Comparison of ENCODE assay signal across 14 mouse cellular contexts in the genomic region with DNA sequence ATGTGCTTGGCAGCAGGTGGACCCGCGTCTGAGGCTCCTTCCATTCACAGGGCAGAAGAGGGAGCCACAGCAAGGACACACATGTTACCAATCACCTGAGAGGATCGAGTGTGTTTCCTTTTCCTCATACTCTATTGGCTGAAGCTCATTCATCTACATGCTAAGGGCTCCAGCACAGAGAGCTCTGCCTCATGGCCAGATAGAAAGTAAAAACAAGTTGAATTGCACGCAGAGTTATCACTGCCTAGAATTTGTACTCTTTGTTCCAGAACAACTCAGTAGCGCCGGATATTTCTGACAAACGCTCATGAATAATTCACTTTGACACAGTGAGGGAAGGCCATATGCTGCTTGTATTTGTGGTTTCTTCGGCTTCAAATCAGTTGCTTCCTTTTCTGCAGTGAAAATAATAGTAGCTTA.
DNase-seq lines count a peak whose midpoint lies in the region; ATAC-seq and TF ChIP-seq lines count a peak whose summit lies in the region.
"Had no signal": no experiment of that assay in that cellular context is flagged by ENCODE, and none has a peak within 500 bp of the region (broad histone marks: within the 10 kb centered on the region; RNA-seq: fewer than 3 reads in every experiment).

No protein-coding gene starts in this region.

- peak; percentile 50 for DNase-seq in intestine, embryonic 14.5 days (ENCODE audit: low spot score)
- DNase-seq in frontal cortex, postnatal 25 days (ENCODE audit: low spot score in 2 of 2): peak; percentile 6 to 18
- DNase-seq in left cerebral cortex, postnatal 14 days (ENCODE audit: low spot score in 2 of 2): peak; percentile 61 to 85
- peak; percentile 93 for DNase-seq in telencephalon, adult 2 months (ENCODE audit: low read depth, low spot score)
- DNase-seq in testis, postnatal 10 days (ENCODE audit: low spot score): no peak
- no peak for DNase-seq in thymus, postnatal 14 days
- DNase-seq: kidney, postnatal 10 days had no signal

- no peaks in the 10 kb centered on the region for H3K27me3 ChIP-seq in intestine, embryonic 14.5 days (replicated peaks; ENCODE audit: control insufficient read depth, insufficient read depth, low read length)
- no peaks in the 10 kb centered on the region for H3K27me3 ChIP-seq in intestine, postnatal 0 days (replicated peaks; ENCODE audit: control insufficient read depth, insufficient read depth, low read length)
- H3K27me3 ChIP-seq: heart, embryonic 13.5 days; lung, embryonic 15.5 days; neural tube, embryonic 12.5 days; stomach, embryonic 15.5 days had no signal

- H3K27ac ChIP-seq in intestine, embryonic 14.5 days (ENCODE audit: low read depth): no peak overlapping the region
- no peak overlapping the region for H3K27ac ChIP-seq in intestine, postnatal 0 days (ENCODE audit: low read depth, low read length)
- H3K27ac ChIP-seq: heart, embryonic 13.5 days; lung, embryonic 15.5 days; neural tube, embryonic 12.5 days; stomach, embryonic 15.5 days had no signal

- H3K4me1 ChIP-seq in intestine, embryonic 14.5 days (replicated peaks; ENCODE audit: control insufficient read depth, insufficient read depth, low read length): no peaks in the 10 kb centered on the region
- no peaks in the 10 kb centered on the region for H3K4me1 ChIP-seq in intestine, postnatal 0 days (replicated peaks; ENCODE audit: control insufficient read depth, insufficient read depth, low read length)
- H3K4me1 ChIP-seq: heart, embryonic 13.5 days; lung, embryonic 15.5 days; neural tube, embryonic 12.5 days; stomach, embryonic 15.5 days had no signal

- H3K4me2 ChIP-seq in intestine, embryonic 14.5 days (ENCODE audit: low read length): no peak overlapping the region
- no peak overlapping the region for H3K4me2 ChIP-seq in intestine, postnatal 0 days (replicated peaks; ENCODE audit: low read depth)
- H3K4me2 ChIP-seq: heart, embryonic 13.5 days; lung, embryonic 15.5 days; neural tube, embryonic 12.5 days; stomach, embryonic 15.5 days had no signal

- H3K9ac ChIP-seq in intestine, embryonic 14.5 days (ENCODE audit: low read length): no peak overlapping the region
- no peak overlapping the region for H3K9ac ChIP-seq in intestine, postnatal 0 days (ENCODE audit: low read depth, low read length)
- H3K9ac ChIP-seq: heart, embryonic 13.5 days; lung, embryonic 15.5 days; neural tube, embryonic 12.5 days; stomach, embryonic 15.5 days had no signal

- no peaks in the 10 kb centered on the region for H3K9me3 ChIP-seq in intestine, embryonic 14.5 days (ENCODE audit: control insufficient read depth, low read length)
- no peaks in the 10 kb centered on the region for H3K9me3 ChIP-seq in intestine, postnatal 0 days (ENCODE audit: control insufficient read depth)
- H3K9me3 ChIP-seq: heart, embryonic 13.5 days; lung, embryonic 15.5 days; neural tube, embryonic 12.5 days; stomach, embryonic 15.5 days had no signal

- WGBS in intestine, embryonic 14.5 days: 85% methylated on average over 8 of the region's 8 CpGs
- WGBS in intestine, postnatal 0 days: 82% methylated on average over 8 of the region's 8 CpGs

- no peak overlapping the region for H3K4me3 ChIP-seq in intestine, embryonic 14.5 days (ENCODE audit: low read depth, low read length)
- no peak overlapping the region for H3K4me3 ChIP-seq in intestine, postnatal 0 days (ENCODE audit: low read depth, low read length)
- H3K4me3 ChIP-seq: heart, embryonic 13.5 days; lung, embryonic 15.5 days; neural tube, embryonic 12.5 days; stomach, embryonic 15.5 days had no signal

- no peak for TF ChIP-seq CTCF in intestine, postnatal 0 days (IDR thresholded peaks at IDR 0.05; ENCODE audit: low read depth)

- no peak for ATAC-seq in intestine, embryonic 14.5 days (replicated peaks; ENCODE audit: low FRiP score, low TSS enrichment, low read depth)
- ATAC-seq in intestine, postnatal 0 days: no peak
- no peak for ATAC-seq in megakaryocyte-erythroid progenitor cell, adult 5-6 weeks (replicated peaks; ENCODE audit: low FRiP score, low TSS enrichment, poor library complexity, severe bottlenecking)
- ATAC-seq: activated CD4-positive, CD25-positive, alpha-beta regulatory T cell, adult 4 months had no signal

- H3K36me3 ChIP-seq in intestine, embryonic 14.5 days (ENCODE audit: control insufficient read depth, insufficient read depth, low read length): no peaks in the 10 kb centered on the region
- H3K36me3 ChIP-seq in intestine, postnatal 0 days (ENCODE audit: control insufficient read depth, insufficient read depth): no peaks in the 10 kb centered on the region
- H3K36me3 ChIP-seq: heart, embryonic 13.5 days; lung, embryonic 15.5 days; neural tube, embryonic 12.5 days; stomach, embryonic 15.5 days had no signal

- intact Hi-C loops in left cerebral cortex, postnatal 14 days (cut with DNase I): loop anchor here (10.0 kb wide), 1 partner anchor 84 kb away; no protein-coding TSS in a partner anchor

Comparison
In these comparisons a context has a peak if more than half of its experiments do, and no peak if none do; other contexts are left out.
1. DNase-seq: peak in intestine, embryonic 14.5 days (single experiment), frontal cortex, postnatal 25 days (2 of 2), left cerebral cortex, postnatal 14 days (2 of 2) and telencephalon, adult 2 months (single experiment); none in testis, postnatal 10 days (single experiment) and thymus, postnatal 14 days (single experiment).